Mouse (Mus musculus) liver, postnatal 0 days (tissue): ENCODE measurements around the gene Slc26a10.

Experiments
- CTCF ChIP-seq: sonication (generic); IDR thresholded peaks from 2 replicates; pipeline ENCODE4 v1.5.1; 2016; ENCODE audit warnings: antibody characterized with exemption, low read depth
- EP300 ChIP-seq: IDR thresholded peaks from 2 replicates; pipeline ENCODE4 v1.6.1; 2016; ENCODE audit warnings: antibody characterized with exemption, low read depth, mild to moderate bottlenecking

DNA sequence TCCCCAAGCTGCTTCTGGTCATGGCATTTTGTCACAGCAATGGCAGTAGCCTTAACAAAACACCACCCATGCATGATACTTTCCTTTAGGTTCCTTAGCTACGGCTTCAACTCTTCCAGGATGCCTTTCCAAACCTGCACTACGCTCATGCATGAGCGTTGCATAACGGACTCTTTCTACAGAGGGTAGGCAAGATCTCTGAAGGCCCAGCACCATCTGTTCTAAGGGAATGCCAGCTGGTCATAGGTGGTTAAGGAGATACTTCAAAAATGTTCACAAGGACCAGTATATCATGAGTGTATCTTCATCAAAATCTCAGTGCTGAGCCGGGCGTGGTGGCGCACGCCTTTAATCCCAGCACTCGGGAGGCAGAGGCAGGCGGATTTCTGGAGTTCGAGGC lies 36.0 kb upstream of the Slc26a10 start:
- TF ChIP-seq CTCF (no peak), EP300 (no peak)
